ENCODE assay signal across 1 mouse cellular context in the genomic region with DNA sequence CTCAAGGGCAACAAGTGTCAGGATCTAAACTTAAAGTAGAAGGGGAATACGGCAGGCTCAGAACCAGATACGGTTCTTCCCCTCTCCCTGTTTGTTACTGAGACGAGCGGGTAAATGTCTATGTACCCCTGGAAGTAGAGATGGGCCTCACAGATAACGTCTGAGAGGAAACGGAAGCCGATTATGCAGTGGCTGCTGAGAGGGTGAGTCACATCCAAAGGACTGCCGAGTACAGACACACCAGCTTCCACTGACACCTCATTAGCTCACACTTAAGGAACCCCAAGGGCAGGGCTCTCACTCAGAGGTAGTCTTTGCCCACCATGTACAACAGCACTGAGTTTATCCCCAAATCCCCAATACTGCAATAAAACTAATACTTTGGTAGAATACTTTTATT.
TF ChIP-seq lines count a peak whose summit lies in the region.

No protein-coding gene starts in this region.

TF ChIP-seq in MEL, 35 proteins besides CTCF, POLR2A, EP300 and RAD21 (continued from another document):
- peak; percentile 99 for TF ChIP-seq GATA1 (IDR thresholded peaks at IDR 0.05; ENCODE audit: low read depth, low read length)
- TF ChIP-seq ETS1 (IDR thresholded peaks at IDR 0.05; ENCODE audit: low read depth, low read length), result peak; percentile 47; the same call in 1 of the 2 replicates
- TF ChIP-seq NRF1 (IDR thresholded peaks at IDR 0.05; ENCODE audit: insufficient read depth, low read depth, low read length, poor library complexity, severe bottlenecking), result no peak
- no peak for TF ChIP-seq TCF12 (IDR thresholded peaks at IDR 0.05; ENCODE audit: low read depth, low read length)
- TF ChIP-seq MAFK (IDR thresholded peaks at IDR 0.05; ENCODE audit: borderline replicate concordance, low read depth, low read length), result no peak
